Mouse (Mus musculus): ENCODE measurements around the gene Skint9.
"Not testable (repeated sequence)": the region's sequence is repeated elsewhere in the genome, so short reads cannot be mapped to it uniquely, and the experiment has no call there.

Skint9 gene

GRCm38 (mm10) chr4:112433885-112434284 lies at the start of gene Skint9:
Skint9 (minus strand) TSS chr4:112433985.
- no peak for ATAC-seq (ENCODE audit: insufficient number of reproducible peaks, low FRiP score, low TSS enrichment)

GRCm38 (mm10) chr4:112432685-112433084 lies 1.1 kb downstream of the Skint9 start:
- no peak for ATAC-seq (ENCODE audit: insufficient number of reproducible peaks, low FRiP score, low TSS enrichment)

GRCm38 (mm10) chr4:112432223-112432622 lies 1.6 kb downstream of the Skint9 start:
- ATAC-seq (ENCODE audit: insufficient number of reproducible peaks, low FRiP score, low TSS enrichment), result no peak

- not testable (repeated sequence) for ATAC-seq (ENCODE audit: insufficient number of reproducible peaks, low FRiP score, low TSS enrichment)
Observed at GRCm38 (mm10) chr4:112349111-112349510, 84.7 kb downstream of the Skint9 start.

Measured in cerebellum, adult (tissue).